Mouse (Mus musculus): ENCODE data around the gene Nlrp10.

DNA sequence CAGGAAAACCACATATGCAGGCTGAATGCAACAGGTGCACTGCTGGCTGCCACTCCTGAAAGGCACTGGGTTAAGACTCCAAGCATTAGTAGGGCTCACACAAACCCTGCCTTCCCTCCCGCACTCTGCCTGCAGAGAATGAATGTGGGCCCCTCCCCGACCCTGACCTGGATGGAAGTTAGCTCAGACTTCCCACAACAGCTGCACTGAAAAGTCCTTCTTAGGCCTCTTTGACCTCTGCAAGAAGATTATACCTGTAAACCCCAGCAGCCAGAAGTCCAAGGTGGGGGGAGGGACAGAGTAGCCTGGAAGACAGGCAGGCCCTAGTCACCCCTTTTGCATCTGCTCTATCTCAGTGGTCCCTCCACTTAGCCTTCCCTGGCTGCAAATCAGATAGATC lies 19.3 kb upstream of the Nlrp10 start:
- TF ChIP-seq GATA1 (IDR thresholded peaks at IDR 0.05; ENCODE audit: low read length) = no peak
- TF ChIP-seq TAL1 (IDR thresholded peaks at IDR 0.05; ENCODE audit: low read length) = no peak

All from erythroblast, embryonic 14.5 days (primary cell).